Mouse (Mus musculus): ENCODE results near the gene Dpep3. TPM values are rescaled to one million over a fixed set of nuclear protein-coding genes. Genes with fewer than 3 reads are reported as not detected.
"Not testable (repeated sequence)": the region's sequence is repeated elsewhere in the genome, so short reads cannot be mapped to it uniquely, and the experiment has no call there.

Dpep3 gene
- not detected in 2 replicates for polyA plus RNA-seq (2015; fragmentation: Nextera tagmentation; extraction: Ambion mirVana)

DNA sequence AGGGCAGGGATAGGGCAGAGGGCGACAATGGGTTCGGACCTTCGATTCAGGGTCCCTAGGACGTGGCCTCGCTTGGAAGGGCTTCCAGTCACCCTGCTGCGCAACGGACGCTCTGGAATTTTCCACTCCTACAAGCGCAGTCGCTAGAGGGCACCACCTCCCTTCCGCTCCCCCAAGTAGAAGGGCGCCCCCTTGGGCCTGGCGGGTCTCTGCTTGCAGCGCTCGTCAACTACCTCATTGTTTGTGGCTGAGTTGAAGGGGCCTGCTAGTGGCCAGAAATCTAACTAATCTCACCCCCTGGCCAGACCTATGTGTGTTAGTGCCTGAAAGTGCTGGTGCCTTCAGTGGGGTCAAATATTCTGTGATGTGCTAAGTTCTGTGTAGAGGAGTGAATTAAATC, at the start of gene Dpep3:
Gene Dpep3 (minus strand): TSS at position 105 of the 400 bp plus-strand sequence.
- no peaks in the 10 kb centered on the region for H3K36me3 ChIP-seq
- no peak within 1 kb of the TSS for H3K4me3 ChIP-seq (replicated peaks)
- no peak within 1 kb of the TSS for H3K27ac ChIP-seq
- H3K4me1 ChIP-seq (replicated peaks), result no peaks in the 10 kb centered on the region
- no peaks in the 10 kb centered on the region for H3K9me3 ChIP-seq
- no peaks in the 10 kb centered on the region for H3K27me3 ChIP-seq (replicated peaks)
- no peak within 1 kb of the TSS for H3K9ac ChIP-seq
- H3K4me2 ChIP-seq (replicated peaks), result no peak within 1 kb of the TSS
- 93% methylated on average over 15 of the region's 15 CpGs for WGBS
- no peak for ATAC-seq

DNA sequence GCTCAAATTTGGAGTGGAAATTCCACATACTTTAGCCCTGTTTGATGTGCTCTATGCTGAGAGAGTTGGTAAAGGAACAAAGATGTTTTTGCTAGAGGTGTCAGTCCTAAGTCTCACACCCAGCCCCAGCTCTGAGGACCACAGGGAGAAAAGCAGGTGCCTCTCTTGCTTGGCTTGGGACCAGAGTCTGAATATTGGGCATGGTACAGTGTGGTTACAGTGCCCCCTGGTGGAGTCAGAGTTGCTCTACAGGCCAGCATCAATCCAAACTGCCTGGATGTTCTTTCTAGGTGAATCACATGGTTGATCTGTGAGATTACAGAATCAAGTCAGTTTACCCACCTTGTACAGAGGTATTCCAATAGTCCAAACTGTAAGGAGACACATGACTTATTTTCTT, 43.3 kb upstream of the Dpep3 start:
- Histone ChIP-seq H3K9ac (no peak overlapping the region), H3K36me3 (peaks cover 5% of the 10 kb centered on the region; the same call in 1 of the 2 replicates), H3K27ac (no peak overlapping the region), H3K4me3 (replicated peaks) (no peak overlapping the region), H3K4me1 (replicated peaks) (no peaks in the 10 kb centered on the region), H3K9me3 (no peaks in the 10 kb centered on the region), H3K27me3 (replicated peaks) (no peaks in the 10 kb centered on the region), H3K4me2 (replicated peaks) (no peak overlapping the region)
- ATAC-seq, result peak; percentile 53; the same call in 1 of the 2 replicates

DNA sequence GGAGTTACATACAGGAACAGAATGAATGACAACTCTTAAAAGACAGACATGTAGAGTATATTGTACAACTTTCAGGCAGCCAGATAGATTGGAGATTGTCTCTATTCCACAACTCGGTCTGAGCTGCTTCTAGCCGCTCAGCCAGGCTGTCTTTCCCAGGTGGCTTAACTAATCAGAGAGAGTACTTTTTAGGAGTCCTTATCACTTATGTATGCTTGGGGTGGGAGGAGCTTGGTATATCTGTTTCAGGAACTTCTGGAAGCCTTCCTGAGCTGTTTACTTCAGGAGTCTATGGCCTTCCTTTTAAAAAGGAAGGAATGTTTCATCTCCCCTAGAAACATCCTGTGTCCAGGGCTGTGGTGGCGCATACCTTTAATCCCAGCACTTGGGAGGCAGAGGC, 38.8 kb upstream of the Dpep3 start:
- no peak overlapping the region for H3K4me3 ChIP-seq (replicated peaks)
- no peak overlapping the region for H3K4me2 ChIP-seq (replicated peaks)
- no peak for ATAC-seq
- no peak overlapping the region for H3K27ac ChIP-seq
- no peaks in the 10 kb centered on the region for H3K9me3 ChIP-seq
- WGBS, result 87% methylated on average over 3 of the region's 3 CpGs
- no peaks in the 10 kb centered on the region for H3K4me1 ChIP-seq (replicated peaks)
- H3K36me3 ChIP-seq, result 0 out of 2 replicates have a peak, but pooled peaks cover 3% of the 10 kb centered on the region
- no peaks in the 10 kb centered on the region for H3K27me3 ChIP-seq (replicated peaks)
- H3K9ac ChIP-seq, result no peak overlapping the region

DNA sequence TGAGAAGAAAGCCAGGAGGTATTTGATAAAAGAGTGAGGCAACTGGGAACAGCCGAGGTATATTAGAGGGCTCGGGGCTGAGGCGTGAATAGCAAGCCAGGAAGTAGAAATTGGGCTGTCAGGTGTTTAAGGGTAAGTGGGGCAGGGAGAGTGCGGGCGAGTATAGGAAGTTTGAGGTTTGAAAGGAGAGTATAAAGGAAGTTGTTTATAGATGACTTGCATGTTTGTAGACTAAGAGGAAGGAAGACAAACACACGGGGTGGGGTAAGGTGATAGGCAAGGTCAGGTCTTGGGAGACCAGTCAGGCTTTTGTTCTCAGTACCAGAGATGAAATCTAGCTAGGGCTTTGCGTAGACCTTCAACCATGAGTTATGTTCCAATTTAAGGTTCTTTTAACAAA, 37.9 kb upstream of the Dpep3 start:
- no peak overlapping the region for H3K4me2 ChIP-seq (replicated peaks)
- H3K9me3 ChIP-seq, result no peaks in the 10 kb centered on the region
- no peaks in the 10 kb centered on the region for H3K4me1 ChIP-seq (replicated peaks)
- no peak overlapping the region for H3K4me3 ChIP-seq (replicated peaks)
- 89% methylated on average over 7 of the region's 7 CpGs for WGBS
- no peaks in the 10 kb centered on the region for H3K27me3 ChIP-seq (replicated peaks)
- no peak overlapping the region for H3K9ac ChIP-seq
- no peak for ATAC-seq
- no peak overlapping the region for H3K27ac ChIP-seq
- 0 out of 2 replicates have a peak, but pooled peaks cover 3% of the 10 kb centered on the region for H3K36me3 ChIP-seq

DNA sequence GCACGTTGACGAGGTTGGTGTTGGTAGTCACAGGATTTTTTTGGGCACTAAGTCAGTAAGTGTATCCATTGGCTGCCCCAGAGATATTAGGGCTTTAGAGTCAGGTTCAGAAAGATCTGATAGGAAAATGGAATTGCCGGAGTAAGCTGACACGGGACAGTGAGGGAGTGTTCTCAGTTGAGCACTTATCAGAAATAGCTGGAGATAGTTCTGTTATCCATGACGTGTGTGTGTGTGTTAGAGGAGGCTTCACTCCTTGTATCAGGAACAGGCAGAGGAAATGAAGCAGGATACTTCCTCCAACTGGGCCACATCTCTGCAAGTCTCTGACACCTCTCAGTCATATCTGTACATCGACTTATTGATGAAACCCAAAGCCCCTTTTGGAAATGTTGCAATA, 37.1 kb upstream of the Dpep3 start:
- ATAC-seq, result no peak
- Histone ChIP-seq H3K9me3 (no peaks in the 10 kb centered on the region), H3K27ac (no peak overlapping the region), H3K4me3 (replicated peaks) (no peak overlapping the region), H3K4me1 (replicated peaks) (no peaks in the 10 kb centered on the region), H3K36me3 (0 out of 2 replicates have a peak, but pooled peaks cover 2% of the 10 kb centered on the region), H3K4me2 (replicated peaks) (no peak overlapping the region), H3K9ac (no peak overlapping the region), H3K27me3 (replicated peaks) (no peaks in the 10 kb centered on the region)
- WGBS, result 90% methylated on average over 6 of the region's 6 CpGs

DNA sequence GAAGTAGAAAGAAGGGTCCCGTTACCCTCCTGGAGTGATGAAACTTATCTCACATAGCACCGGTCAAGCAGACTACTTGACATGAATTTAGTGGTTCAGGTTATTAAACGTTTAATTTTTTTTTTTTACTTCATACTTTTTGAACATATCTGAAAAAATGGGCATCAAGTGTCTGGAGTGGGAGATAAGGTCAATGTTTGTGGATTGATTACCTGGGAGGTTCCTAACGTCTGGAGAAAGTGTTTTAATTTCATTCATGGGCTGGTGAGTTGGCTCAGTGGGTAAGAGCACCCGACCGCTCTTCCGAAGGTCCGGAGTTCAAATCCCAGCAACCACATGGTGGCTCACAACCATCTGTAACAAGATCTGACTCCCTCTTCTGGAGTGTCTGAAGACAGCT, 33.0 kb upstream of the Dpep3 start:
- 0 out of 2 replicates have a peak overlapping the region, but pooled peaks have one; percentile 85 for H3K9ac ChIP-seq
- peak overlapping the region; percentile 98 for H3K4me2 ChIP-seq (replicated peaks)
- H3K27me3 ChIP-seq (replicated peaks); H3K36me3 ChIP-seq; H3K9me3 ChIP-seq; ATAC-seq; H3K27ac ChIP-seq; H3K4me1 ChIP-seq (replicated peaks): not testable (repeated sequence)
- peak overlapping the region; percentile 98 for H3K4me3 ChIP-seq (replicated peaks)
- WGBS, result 84% methylated on average over 8 of the region's 8 CpGs

DNA sequence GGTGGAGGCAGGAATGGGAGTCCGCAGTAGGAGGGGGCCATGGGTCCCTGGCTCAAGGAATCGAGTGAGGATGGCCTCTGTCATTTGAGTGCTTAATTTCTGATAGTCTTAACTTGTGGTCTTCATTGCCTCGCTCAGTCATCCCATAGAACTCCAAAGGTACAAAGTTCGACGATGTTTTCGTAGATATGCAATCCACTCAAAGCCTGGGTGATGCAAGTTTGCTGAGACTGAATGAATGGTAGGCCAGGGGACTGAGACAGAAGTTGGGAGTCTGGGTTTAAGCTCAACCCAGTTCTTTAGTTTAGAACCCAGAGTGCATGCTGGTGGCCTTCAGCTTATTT, 32.4 kb upstream of the Dpep3 start, which contains the start of gene Ddx28:
Gene Ddx28 (minus strand): TSS at position 240 of the 344 bp plus-strand sequence.
- no peaks in the 10 kb centered on the region for H3K36me3 ChIP-seq
- peak within 1 kb of the TSS; percentile 85 for H3K9ac ChIP-seq
- no peaks in the 10 kb centered on the region for H3K27me3 ChIP-seq (replicated peaks)
- peak within 1 kb of the TSS; percentile 98 for H3K4me3 ChIP-seq (replicated peaks)
- peak within 1 kb of the TSS; percentile 98 for H3K4me2 ChIP-seq (replicated peaks)
- H3K4me1 ChIP-seq (replicated peaks), result peaks cover 9% of the 10 kb centered on the region
- peak within 1 kb of the TSS; percentile 72 for H3K27ac ChIP-seq
- WGBS, result 0% methylated on average over 6 of the region's 6 CpGs
- H3K9me3 ChIP-seq, result no peaks in the 10 kb centered on the region
- no peak for ATAC-seq

DNA sequence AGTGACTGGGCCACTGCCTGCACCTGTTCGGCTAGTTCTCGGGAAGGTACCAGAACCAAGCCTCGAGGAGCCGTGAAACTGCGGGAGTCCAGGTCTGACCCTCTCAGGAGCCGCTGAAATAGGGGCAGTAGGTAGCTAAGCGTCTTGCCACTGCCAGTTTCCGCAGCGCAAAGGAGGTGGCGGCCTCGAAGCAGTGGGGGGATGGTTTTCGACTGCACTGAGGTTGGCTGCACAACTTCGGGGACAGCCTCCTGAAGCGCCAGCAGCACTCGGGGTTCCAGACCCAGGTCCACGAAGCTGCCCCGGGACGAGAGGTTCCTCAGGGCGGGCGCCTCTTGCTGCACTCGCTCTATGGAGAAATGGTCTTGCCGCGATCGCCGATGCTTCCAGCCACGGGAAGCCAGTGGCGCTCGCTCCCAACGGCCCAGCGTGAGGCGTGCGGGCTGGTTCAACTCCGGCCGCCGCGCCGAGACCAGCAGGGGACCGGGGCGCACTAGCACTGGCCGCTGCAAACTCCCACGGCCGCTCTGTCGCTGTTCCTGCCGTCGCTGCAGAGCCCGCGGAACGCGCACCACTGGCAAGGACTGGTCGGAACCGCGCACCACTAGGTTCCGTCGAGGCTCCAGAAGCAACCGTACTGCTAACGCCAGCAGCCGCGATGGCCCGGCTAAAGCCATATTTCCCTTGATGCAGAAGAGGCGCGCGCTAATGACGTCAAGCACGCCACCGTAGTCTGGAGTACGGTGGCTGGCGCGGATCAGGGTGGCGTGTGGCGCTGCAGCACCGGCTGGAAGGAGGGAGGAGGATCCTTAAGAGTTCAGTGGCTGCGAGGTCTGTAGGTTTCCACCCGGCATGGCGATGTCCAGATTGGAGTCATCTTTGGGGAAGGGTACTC, 31.8 kb upstream of the Dpep3 start:
- Histone ChIP-seq H3K27me3 (replicated peaks) (no peaks in the 10 kb centered on the region), H3K9me3 (no peaks in the 10 kb centered on the region), H3K4me2 (replicated peaks) (peak overlapping the region; percentile 98), H3K27ac (peak overlapping the region; percentile 72), H3K4me1 (replicated peaks) (peaks cover 9% of the 10 kb centered on the region), H3K9ac (peak overlapping the region; percentile 85), H3K4me3 (replicated peaks) (peak overlapping the region; percentile 98), H3K36me3 (no peaks in the 10 kb centered on the region)
- under 1% methylated on average over 74 of the region's 74 CpGs for WGBS
- ATAC-seq, result peak; percentile 96

DNA sequence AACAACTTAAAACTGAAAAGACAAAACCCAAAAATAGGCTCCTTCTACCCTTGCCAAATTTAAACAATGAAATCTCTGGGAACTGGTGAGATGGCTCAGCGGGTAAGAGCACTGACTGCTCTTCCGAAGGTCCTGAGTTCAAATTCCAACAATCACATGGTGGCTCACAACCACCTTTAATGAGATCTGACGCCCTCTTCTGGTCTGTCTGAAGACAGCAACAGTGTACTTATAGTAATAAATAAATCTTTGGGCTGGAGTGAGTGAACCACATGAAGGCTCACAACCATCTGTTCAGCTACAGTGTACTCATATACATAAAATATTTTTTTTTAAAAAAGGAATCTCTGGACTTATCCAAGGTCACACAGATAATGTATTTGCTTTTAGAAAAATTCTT, 28.7 kb upstream of the Dpep3 start:
- ATAC-seq; H3K4me1 ChIP-seq (replicated peaks); H3K9me3 ChIP-seq; H3K27ac ChIP-seq; H3K4me2 ChIP-seq (replicated peaks); H3K9ac ChIP-seq; H3K4me3 ChIP-seq (replicated peaks); H3K27me3 ChIP-seq (replicated peaks); H3K36me3 ChIP-seq: not testable (repeated sequence)
- WGBS, result 64% methylated on average over 3 of the region's 3 CpGs

DNA sequence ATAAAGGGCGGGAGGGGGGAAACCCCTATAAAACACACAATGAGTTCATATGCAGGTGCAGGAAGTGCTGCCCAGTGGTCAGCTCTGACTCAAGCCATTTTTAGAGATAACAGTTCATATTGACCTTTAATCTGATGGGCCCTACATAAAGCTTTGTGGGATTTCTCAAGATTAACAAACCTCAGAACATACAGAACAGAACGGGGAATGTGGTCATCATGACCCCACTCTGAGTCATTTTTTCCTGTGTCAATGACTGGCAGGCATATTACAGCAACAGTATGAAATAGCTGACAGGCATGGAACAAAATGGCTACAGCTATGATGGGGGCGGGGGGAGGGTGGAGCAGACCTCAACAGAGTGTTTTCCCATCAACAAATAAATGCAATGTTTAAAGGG, 27.9 kb upstream of the Dpep3 start:
- no peak overlapping the region for H3K4me2 ChIP-seq (replicated peaks)
- H3K9ac ChIP-seq, result no peak overlapping the region
- WGBS, result 71% methylated on average over 3 of the region's 3 CpGs
- no peak for ATAC-seq
- H3K36me3 ChIP-seq, result no peaks in the 10 kb centered on the region
- H3K27me3 ChIP-seq (replicated peaks), result no peaks in the 10 kb centered on the region
- no peak overlapping the region for H3K4me3 ChIP-seq (replicated peaks)
- peaks cover 9% of the 10 kb centered on the region for H3K4me1 ChIP-seq (replicated peaks)
- H3K27ac ChIP-seq, result no peak overlapping the region
- no peaks in the 10 kb centered on the region for H3K9me3 ChIP-seq

DNA sequence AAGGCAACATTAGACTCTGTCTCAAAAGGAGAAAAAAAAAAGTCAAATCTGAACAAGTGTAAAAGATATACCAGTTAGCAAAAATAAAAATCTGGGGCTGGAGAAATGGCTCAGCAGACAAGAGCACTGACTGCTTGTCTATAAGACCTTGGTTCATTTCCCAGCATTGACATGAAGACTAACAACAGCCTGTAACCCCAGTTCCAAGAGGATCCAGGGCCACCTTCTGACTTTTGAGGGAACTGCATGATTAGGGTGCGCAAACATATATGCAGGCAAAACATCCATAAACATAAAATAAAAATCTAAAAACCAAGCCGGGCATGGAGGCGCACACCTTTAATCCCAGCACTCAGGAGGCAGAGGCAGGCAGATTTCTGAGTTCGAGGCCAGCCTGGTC, 27.2 kb upstream of the Dpep3 start:
- peaks cover 9% of the 10 kb centered on the region for H3K4me1 ChIP-seq (replicated peaks)
- no peak overlapping the region for H3K9ac ChIP-seq
- 92% methylated on average over 4 of the region's 4 CpGs for WGBS
- H3K4me2 ChIP-seq (replicated peaks), result no peak overlapping the region
- no peak for ATAC-seq
- no peak overlapping the region for H3K27ac ChIP-seq
- no peak overlapping the region for H3K4me3 ChIP-seq (replicated peaks)
- H3K27me3 ChIP-seq (replicated peaks), result no peaks in the 10 kb centered on the region
- H3K9me3 ChIP-seq, result no peaks in the 10 kb centered on the region
- H3K36me3 ChIP-seq, result no peaks in the 10 kb centered on the region

DNA sequence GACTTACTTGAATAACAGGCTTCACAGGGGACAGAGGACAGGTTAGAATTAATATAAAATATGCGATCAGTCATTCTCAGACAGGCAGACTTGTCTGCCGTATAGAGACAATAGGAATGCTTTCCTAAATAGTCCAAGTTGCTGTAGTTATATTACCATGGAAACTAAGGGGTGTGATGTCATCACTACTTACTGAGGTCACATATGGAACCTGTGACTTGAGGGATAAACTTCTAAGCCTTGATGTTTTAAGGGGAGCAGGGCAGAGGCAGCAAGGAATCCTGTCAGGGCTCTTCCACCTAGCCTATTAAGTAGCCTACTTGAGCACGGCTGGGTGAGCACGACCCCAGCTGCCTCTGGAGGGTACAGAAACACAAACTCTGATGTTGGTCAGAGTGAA, 26.6 kb upstream of the Dpep3 start, which contains the start of gene Dpep2nb:
Gene Dpep2nb (minus strand): TSS at position 101 of the 400 bp plus-strand sequence.
- Histone ChIP-seq H3K27ac (no peak within 1 kb of the TSS), H3K4me2 (replicated peaks) (no peak within 1 kb of the TSS), H3K9ac (no peak within 1 kb of the TSS), H3K27me3 (replicated peaks) (no peaks in the 10 kb centered on the region), H3K4me1 (replicated peaks) (peaks cover 9% of the 10 kb centered on the region), H3K36me3 (no peaks in the 10 kb centered on the region), H3K4me3 (replicated peaks) (no peak within 1 kb of the TSS), H3K9me3 (no peaks in the 10 kb centered on the region)
- no peak for ATAC-seq
- WGBS, result 75% methylated on average over 4 of the region's 4 CpGs
